Mouse (Mus musculus): Measurements from ENCODE around the gene Dennd5a. TPM values are rescaled to one million over a fixed set of nuclear protein-coding genes. Genes with fewer than 3 reads are reported as not detected.

Gene Dennd5a
- total RNA-seq, 2 experiments from 2014 or later = 26.3 to 54.6 TPM

DNA sequence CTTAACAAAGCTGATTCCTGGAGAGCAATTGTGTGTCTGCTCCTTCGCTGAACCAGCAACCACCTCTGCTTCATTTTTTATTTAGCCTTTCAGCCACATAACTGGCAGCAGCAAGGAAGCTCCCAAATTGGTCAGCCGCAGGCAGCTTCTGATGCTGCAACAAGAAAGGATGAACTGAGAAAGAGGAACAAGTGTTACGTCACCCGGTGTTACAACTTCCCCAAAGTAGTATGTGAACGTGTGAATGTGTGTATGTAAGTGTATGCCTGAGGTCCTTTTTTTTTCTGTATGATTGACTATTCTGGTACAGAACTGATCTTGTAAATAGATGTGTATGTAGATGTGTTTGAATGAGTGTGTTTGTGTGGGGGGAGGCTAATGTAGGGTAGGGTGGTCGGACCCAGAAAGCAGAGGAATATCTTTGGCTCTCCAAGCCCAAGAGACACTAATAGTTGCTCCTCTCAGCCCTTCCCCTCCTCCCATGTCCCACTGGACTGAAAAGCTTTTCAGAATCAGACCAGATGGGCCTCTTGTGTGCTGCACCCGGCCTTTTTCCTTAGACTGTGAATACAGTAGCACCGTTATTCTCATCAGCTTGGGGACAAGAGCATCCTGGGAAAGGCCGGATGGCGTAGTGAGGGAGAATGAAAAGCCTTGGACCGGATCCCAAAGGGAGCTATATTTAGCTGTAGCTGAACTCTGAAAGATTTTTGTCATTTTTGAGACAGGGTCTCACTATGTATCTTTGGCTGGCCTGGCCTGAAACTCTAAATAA, 7.7 kb upstream of the Dennd5a start:
- no peak for ATAC-seq (replicated peaks; ENCODE audit: low FRiP score, poor library complexity, severe bottlenecking)

DNA sequence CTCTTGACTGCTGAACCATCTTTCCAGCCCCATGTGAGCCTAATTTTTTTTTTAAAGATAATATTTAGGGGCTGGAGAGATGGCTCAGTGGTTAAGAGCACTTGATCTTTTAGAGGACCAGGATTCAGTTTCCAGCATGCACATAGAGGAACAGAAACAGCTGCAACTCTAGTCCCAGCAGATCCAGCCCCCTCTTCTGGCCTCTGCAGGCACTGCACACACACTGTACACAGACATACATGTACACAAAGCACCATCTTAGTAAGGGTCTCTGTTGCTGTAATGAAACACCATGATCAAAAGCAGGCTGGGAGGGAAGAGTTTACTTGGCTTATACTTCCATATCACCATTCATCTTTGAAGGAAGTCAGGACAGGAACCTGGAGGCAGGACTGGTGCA, 5.4 kb upstream of the Dennd5a start:
- no peak for ATAC-seq (replicated peaks; ENCODE audit: low FRiP score, poor library complexity, severe bottlenecking)

DNA sequence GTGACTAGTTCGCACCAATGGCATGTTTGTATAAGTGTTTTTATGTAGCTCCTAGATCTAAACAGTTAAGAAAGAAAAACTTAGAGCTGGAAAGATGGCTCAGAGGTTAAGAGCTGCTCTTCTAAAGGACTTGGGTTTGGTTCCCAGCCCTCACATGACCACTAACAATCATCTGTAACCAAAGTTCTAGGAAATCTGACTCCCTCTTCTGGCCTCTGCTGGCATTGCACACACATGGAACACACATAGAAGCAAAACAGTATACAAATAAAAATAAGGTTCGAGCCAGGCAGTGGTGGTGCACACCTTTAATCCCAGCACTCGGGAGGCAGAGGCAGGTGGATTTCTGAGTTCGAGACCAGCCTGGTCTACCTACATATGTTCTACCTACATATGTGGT, 3.4 kb upstream of the Dennd5a start:
- ATAC-seq (replicated peaks; ENCODE audit: low FRiP score, poor library complexity, severe bottlenecking) = no peak

DNA sequence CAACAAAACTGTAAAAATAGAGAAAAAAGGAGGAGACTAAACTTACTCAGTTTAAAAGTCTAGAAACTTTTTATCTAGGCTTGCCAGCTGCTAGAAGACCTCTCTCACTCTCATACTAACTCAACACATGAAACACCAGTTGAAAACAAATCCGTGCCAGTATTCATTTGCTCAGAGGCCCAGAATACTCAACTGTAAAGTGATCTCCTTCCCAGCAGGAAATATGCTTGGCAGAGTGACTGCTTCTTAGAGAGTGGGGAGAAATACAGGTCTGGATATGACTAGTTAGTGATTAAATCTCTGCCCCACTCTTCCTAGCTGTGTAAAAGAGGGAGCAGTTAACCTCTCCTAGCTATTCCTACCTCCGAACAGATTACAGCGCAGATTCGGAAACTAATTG, 2.3 kb upstream of the Dennd5a start:
- ATAC-seq (replicated peaks; ENCODE audit: low FRiP score, poor library complexity, severe bottlenecking) = no peak

DNA sequence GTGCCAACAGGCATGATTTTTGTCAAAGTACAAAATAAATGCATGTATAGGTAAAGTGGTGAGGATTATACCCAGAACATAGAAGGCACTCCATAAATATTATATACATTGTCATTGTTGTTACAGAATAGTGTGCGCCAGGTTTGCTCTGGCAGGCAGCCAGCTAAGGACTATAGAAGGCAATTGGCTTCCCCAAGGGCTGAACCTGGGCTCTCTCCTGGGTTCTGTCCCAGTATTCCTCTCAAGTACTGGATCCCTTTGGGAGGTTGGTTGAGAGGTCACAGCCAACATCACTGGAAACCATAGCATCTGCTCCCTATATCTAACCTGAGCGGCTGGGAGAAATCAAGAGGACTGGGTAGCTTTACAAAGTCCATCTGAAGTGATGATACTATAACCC, 1.3 kb upstream of the Dennd5a start:
- ATAC-seq (replicated peaks; ENCODE audit: low FRiP score, poor library complexity, severe bottlenecking) = no peak

DNA sequence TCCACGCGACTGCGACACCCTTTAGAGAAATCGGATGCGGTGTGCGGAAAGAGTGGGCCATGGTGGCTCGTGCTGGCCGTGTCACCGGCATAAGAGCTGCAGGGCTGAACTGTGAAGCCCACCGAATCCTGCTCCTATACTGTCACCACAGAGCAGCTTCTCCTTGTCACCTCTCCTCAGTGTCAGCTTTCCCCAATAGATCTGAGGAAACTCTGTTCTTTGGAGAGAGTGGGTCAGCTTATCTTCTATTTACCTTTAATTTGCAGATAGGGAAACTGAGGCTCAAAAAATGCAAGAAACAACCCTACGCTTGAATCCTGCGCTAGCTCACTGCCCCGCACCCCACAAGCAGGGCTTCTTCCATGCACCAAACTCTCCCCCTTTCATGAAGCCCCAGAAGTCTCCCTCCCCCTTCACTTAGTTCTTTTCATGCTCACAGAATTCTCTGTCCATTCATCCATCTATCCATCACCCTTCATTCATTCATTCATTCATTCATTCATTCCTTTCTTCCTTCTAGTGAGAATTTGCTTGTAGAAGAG, 414 bp upstream of the Dennd5a start:
- no peak for ATAC-seq (replicated peaks; ENCODE audit: low FRiP score, poor library complexity, severe bottlenecking)

DNA sequence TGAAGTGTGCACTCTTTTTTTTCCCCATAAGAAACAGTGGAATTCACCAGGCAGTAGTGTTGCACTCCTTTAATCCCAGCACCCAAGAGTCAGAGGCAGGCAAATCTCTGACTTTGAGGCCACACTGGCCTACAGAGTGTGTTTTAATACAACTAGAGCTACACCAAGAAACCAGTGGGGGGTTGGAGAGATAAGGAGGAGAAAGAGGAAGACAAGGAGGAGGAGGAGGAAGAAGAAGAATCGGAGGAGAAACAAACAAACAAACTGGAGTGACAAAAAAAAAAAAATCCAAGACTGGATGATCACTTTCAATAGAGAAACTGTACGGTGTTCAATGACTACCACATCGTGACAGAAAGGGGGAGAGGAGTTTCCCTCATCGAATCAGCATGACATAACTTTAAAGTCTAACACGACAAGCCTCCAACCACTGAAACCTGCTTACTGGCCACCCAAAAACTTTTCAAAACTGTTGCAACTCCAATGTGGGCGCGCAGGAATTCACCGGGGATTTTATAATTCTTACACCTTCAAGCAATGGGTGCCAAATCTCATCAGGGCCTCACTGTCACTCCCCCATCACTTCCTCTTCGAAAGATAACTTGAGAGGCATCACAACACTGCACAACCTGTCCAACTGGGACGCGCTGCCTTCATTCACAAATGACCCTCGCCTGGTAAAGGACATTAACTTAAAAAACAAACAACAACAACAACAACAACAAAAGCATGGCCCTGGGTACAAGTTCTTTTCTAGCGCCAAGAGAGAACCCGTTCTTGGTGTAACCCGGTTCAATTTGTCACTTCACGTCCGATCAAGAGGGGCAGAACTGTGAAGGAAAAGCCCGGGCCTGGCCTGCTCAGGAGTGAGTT, 1.2 kb downstream of the Dennd5a start:
- peak; percentile 41; the same call in 1 of the 2 replicates for ATAC-seq (replicated peaks; ENCODE audit: low FRiP score, poor library complexity, severe bottlenecking)

DNA sequence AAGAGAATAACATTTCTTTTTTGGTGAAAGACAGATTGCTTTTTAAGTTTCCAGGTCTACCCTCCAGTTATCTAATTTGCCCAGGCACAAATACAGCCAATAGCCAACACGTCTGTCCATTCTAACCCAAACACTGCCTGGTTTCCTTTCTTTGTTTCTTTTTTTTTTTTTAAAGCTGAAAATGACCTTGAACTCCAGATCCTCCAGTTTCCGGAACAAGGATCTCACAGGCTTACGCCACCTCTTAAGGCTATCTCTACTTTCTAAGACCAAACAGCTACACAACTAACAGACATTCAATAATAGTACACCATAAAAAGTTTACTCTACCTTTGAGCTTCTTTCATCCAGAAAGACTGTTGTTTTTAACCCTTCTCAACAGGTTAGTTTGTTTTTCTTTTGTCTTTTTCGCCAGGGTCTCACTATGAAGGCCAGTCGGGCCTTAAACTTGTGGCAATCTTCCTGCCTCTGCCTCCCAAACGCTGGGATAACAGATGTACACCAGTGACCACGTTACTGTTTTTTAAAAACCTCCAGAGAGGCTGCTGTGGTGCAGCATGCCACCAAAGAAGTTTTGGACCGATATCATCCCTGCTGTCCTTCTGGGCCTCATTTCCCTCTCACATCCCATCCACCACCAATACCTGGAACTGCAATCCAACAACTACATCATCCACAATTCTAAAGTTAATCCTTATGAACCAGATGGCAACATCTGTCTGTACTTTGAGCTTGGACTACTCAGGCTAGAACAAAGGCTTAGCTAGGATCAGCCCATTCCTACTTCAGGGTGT, 2.1 kb downstream of the Dennd5a start:
- no peak for ATAC-seq (replicated peaks; ENCODE audit: low FRiP score, poor library complexity, severe bottlenecking)

DNA sequence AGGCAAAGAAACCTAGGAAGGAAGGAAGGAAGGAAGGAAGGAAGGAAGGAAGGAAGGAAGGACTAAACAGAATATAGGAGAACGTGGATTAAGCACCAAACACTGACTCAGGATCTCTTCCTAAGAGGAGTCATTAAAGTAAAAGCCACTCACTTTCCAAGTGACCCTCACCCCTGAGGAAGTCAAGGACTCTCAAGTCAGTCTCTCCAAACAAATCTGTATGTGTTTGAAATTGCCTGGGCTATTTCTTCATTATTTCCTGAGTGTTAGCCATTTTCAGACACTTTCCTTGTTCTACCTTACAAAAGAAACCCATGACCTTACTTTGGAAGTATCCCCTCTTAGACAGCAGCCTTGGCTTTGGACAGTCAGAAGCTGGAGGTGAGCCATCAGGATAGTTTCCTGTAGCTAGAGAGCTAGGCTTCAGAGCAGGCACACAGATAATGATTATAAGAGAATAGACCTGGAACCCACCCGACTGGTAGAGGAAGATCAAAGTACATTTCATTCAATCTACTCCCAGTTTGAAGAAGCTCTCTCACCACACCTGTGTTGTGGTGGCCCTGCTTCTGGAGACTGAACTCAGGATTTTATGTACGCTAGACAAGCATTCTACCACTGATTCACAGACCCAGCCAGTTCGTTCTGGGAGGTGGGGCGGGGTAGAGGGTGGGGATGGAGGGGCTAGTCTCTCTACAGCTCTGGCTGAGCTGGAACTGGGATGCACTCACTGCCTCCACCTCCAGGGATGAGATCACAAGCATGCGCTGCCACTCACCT, 5.5 kb downstream of the Dennd5a start:
- no peak for ATAC-seq (replicated peaks; ENCODE audit: low FRiP score, poor library complexity, severe bottlenecking)

DNA sequence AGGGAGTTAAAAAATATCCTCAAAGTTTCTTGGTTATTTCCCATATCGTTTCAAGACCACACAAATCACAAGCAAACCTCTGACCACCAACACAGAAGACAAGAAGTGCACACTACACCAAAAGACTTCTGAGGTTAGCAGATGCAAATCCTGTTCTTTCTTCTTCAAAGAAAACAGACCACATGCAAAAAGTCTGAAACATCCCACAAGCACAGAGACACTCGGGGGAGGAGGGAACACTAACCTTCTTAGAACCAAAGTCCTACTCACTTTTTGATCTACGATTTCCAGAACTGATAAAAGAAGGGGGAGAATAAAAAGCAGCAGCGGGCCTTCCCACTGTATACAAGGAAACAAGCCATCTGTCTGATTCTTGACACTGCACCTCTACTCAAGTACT, 9.0 kb downstream of the Dennd5a start:
- no peak for ATAC-seq (replicated peaks; ENCODE audit: low FRiP score, poor library complexity, severe bottlenecking)

DNA sequence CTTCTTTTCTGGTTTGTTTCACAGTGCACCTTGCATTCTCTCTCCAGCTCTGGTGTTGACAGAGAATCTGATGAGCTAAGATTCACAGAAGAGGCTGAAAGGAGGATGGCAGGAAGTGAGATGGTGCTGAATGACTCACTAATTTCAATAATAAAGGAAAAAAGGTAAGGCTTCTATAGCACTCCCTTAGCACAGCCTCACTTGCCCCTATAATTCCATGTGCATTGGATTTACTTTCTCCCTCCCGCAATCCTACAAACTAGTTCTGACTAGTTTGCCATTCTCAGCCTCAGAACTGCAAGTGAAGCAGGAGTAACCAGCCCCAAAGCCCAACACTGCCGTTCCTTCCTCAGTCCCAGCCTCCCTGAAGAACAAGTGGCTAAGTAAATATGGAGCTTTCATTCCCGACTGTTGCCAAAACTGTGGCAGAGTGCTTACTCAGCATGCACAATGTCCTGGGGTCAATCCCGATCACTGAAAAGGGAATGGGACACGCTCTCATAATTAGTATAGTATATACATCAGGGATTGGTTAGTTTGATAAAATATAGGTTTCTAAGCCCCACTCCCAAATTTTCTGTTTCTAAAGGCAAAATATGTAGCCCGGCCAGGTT, 15.7 kb downstream of the Dennd5a start:
- no peak for ATAC-seq (replicated peaks; ENCODE audit: low FRiP score, poor library complexity, severe bottlenecking)

DNA sequence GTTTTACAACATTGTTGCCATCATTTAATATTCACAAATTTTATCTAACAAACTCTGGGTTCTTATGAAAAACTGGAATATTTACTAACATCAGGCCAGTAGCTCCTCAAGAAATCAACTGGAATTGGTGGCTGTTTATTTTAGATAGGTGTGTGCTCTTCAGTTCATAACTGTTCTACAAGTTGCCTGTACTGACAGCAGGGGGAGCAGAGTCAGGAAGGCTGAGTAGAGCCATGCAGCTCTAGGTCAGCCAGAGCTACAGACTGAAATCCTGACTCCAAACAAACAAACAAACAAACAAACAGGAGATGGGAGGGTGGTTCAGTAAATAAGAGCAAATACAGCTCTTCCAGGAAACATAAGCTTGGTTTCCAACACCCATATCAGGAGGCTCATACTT, 30.6 kb downstream of the Dennd5a start:
- no peak for ATAC-seq (replicated peaks; ENCODE audit: low FRiP score, poor library complexity, severe bottlenecking)

DNA sequence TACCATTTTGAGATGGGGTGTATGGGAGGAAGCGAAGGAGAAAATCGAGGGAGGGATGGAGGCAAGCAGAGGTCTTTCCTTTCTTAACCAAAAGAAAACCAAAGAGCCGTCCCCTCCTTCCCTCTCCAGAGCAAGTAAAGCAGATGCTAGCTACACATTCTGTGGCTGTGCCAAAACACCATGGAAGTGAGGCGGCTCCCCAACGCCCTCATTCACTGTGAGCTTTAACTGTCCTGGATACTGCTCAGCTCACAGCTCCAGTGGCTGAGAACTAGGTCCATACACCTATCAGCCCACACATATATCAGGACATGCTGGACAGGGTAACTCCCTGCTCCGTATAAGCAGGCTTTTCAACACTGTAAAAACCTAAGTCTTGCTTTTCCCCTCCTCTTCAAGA, 31.9 kb downstream of the Dennd5a start:
- no peak for ATAC-seq (replicated peaks; ENCODE audit: low FRiP score, poor library complexity, severe bottlenecking)

DNA sequence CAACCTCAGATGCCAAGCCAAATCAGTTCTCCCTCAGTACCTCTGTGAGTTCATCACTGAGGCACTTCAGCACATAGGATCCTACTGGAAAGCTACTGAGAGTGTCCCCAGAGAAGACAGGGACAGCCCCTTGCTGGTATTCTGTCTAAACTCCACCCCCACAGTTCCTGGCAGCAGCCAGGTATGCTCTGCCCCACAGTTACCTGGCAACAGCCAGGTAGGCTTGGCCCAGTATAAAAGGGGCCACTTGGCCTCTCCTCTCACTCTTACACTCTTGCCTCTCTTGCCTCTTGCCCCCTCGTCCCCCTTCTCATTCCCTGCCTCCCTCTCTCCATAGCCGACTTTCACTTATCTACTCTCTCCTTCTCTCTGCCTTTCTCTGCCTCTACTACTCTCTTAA, 35.3 kb downstream of the Dennd5a start:
- no peak for ATAC-seq (replicated peaks; ENCODE audit: low FRiP score, poor library complexity, severe bottlenecking)

DNA sequence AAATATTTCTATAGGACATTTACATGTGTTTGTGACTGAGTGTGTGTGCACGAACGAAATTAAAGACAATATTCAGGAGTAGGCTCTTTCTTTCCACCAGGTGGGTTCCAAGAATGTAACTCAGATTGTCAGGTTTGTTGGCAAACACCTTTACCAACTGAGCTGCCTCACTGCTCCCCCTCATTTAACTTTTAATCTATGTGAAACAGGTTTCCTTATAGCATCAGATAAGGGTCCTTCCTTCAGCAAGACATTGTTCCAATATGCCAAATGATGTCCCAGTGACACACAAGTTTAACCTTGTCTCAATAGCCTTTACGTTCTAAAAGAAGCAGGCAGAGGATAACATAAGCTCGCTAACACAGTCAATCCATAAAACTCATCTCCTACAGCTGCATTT, 37.4 kb downstream of the Dennd5a start:
- ATAC-seq (replicated peaks; ENCODE audit: low FRiP score, poor library complexity, severe bottlenecking) = no peak

DNA sequence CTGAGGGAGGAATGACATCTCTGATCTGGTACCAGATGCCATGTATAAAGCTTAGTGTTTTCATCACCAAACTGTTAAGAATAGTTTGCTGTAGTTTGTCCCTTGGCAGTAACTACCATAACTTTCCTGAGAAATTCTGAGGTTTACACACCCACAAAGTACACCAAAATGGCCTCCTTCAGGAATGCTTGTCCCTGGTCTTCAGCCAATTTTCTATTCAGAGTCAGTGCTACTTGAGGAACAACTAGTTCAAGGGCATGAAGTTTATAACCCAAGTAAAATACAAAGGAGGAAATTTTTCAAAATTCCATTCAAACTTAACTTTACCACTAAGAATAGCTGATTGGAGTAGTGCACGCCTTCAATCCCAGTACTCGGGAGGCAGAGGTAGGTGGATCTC, 54.1 kb downstream of the Dennd5a start:
- ATAC-seq (replicated peaks; ENCODE audit: low FRiP score, poor library complexity, severe bottlenecking) = no peak

DNA sequence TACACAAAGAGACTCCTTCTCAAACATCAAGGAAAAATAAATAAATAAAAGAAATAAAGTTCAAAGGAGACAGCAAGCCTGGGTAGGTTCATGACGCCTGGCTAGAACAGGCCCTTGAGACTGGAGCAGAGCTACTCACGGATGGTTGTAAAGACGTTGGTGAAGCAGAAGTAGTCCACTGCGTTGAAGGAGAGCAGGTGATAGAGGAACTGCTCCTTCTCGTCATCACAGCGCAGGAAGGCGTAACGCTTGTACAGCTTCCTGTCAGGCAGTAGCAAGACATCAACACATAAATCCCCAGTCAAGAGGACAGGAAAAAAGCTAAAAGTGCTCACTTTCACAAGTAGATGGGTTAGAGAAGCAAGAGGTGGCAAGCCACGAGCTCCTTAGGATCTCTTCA, 59.3 kb downstream of the Dennd5a start:
- no peak for ATAC-seq (replicated peaks; ENCODE audit: low FRiP score, poor library complexity, severe bottlenecking)

DNA sequence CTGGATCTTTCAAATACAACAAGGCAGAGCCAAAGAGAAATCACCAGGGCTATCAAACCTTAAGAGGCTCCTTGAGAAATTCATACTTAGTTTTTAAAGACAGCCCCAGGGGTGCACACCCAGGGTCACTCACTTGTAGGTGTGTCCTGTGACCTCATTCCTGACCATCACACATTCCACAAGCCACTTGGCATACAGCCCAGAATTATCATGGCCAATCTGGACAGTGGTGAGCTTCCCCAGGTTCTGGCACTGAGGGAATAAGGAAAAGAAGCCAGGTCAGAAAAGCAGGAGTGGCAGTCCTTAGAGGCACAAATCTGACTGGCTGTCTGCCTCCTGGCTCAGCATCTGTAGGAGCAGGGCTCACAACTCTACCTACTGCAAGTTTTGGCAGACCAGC, 61.4 kb downstream of the Dennd5a start:
- ATAC-seq (replicated peaks; ENCODE audit: low FRiP score, poor library complexity, severe bottlenecking) = no peak

DNA sequence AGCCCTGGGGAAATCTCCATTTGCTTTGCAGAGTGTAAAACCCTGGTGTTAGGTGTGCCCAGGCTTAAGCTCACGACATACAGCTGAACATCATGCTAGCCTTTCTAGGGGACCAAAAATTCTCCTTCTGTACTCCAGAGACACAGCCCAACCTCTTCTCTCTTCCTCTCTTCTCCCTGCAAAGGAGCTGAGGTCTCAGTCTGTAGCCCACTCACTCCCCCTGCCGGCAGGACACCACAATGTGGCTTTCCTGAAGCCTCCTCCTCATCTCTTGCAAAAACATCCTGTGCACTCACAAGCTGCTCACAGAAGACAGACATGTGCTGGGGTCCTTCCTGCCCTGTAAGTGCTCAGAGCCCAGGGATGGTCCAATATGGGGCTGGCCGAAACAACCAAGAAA, 67.7 kb downstream of the Dennd5a start:
- ATAC-seq (replicated peaks; ENCODE audit: low FRiP score, poor library complexity, severe bottlenecking) = peak; percentile 80

Data from erythroblast, adult 5-6 weeks (primary cell).